Mouse (Mus musculus) heart, embryonic 16.5 days (tissue): ENCODE measurements around the gene Myct1. TPM values are rescaled to one million over a fixed set of nuclear protein-coding genes. Genes with fewer than 3 reads are reported as not detected.

ENCODE experiments used
- ATAC-seq: fragments of 200-750 bp; cut with Nextera tagmentation; replicated peaks from 2 replicates; pipeline ENCODE4 v1.8.0; 2017; ENCODE audit warnings: moderate number of reproducible peaks; ENCODE audit not compliant: insufficient read depth, low FRiP score; ENCODE audit errors: extremely low read depth
- H3K27ac ChIP-seq: fragments of 300-500 bp; sonication (generic); 2 replicates; pipeline ENCODE4 v1.5.1; 2014; ENCODE audit warnings: mild to moderate bottlenecking, low read length, control low read depth, moderate library complexity
- H3K27me3 ChIP-seq: fragments of 300-500 bp; sonication (generic); 2 replicates; pipeline ENCODE4 v1.6.1; 2014; ENCODE audit warnings: low read length, mixed read lengths; ENCODE audit not compliant: control insufficient read depth, insufficient read depth
- H3K36me3 ChIP-seq: fragments of 300-500 bp; sonication (generic); 2 replicates; pipeline ENCODE4 v1.6.1; 2014; ENCODE audit not compliant: control insufficient read depth, insufficient read depth
- H3K4me1 ChIP-seq: fragments of 300-500 bp; sonication (generic); 2 replicates; pipeline ENCODE4 v1.6.1; 2014; ENCODE audit warnings: low read length, mixed read lengths; ENCODE audit not compliant: control insufficient read depth, insufficient read depth
- H3K4me2 ChIP-seq: fragments of 300-500 bp; sonication (generic); 2 replicates; pipeline ENCODE4 v1.6.1; 2014; ENCODE audit warnings: low read depth, mild to moderate bottlenecking, control low read depth, low read length
- H3K4me3 ChIP-seq: fragments of 300-500 bp; sonication (generic); 2 replicates; pipeline ENCODE4 v1.5.1; 2014; ENCODE audit warnings: mild to moderate bottlenecking, control low read depth, low read length
- H3K9ac ChIP-seq: fragments of 300-500 bp; sonication (generic); 2 replicates; pipeline ENCODE4 v1.6.1; 2014; ENCODE audit warnings: low read length, control low read depth
- H3K9me3 ChIP-seq: fragments of 300-500 bp; sonication (generic); replicated peaks from 2 replicates; pipeline ENCODE4 v1.6.1; 2016; ENCODE audit warnings: low read length; ENCODE audit not compliant: control insufficient read depth
- WGBS: fragments of 180-500 bp; shearing (Covaris S2); extraction: QIAGEN DNeasy Blood & Tissue Kit; methylation state at CpG from one replicate; pipeline ENCODE4 v1.1.7; 2014; 5-methylcytosine and 5-hydroxymethylcytosine counted together
- polyA plus RNA-seq: library from polyadenylated mRNA; unstranded; fragments of >200 nt; fragmentation: Nextera tagmentation; extraction: Ambion mirVana; gene quantifications from 2 replicates; pipeline ENCODE4 v1.2.1, GENCODE M21; 2015

Myct1 gene
- polyA plus RNA-seq = 6.7 and 7.3 TPM in 2 replicates

DNA sequence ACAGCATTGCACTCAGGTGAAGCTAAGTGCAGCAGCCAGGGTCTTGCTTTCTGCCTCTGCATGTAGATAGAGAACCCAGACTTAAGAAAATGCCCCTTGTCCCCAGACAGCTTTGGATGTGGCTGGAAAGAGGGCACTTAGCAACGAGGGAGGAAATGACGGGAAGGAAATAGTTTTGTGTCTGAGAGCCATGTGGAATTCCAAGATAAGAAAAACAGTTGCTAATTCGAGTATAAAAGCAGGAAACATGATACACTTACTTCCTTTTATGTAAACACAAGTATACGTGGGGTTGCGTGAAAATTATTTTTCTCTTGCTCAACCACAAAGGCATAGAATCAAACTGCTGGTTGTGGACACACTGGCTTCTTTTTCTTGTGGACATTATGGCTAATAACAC, at the start of gene Myct1:
Gene Myct1, plus strand, starts transcription at position 312 of the 400 bp plus-strand sequence.
- WGBS = 12% methylated on average over 5 of the region's 5 CpGs
- H3K4me3 ChIP-seq = peak within 1 kb of the TSS; percentile 30
- no peaks in the 10 kb centered on the region; the same call in 1 of the 2 replicates for H3K4me1 ChIP-seq
- H3K36me3 ChIP-seq = no peaks in the 10 kb centered on the region
- peak; percentile 58 for ATAC-seq
- H3K4me2 ChIP-seq = peak within 1 kb of the TSS; percentile 6; the same call in 1 of the 2 replicates
- peak within 1 kb of the TSS; percentile 59 for H3K9ac ChIP-seq
- no peaks in the 10 kb centered on the region for H3K9me3 ChIP-seq
- H3K27me3 ChIP-seq = no peaks in the 10 kb centered on the region
- peak within 1 kb of the TSS; percentile 68 for H3K27ac ChIP-seq

GRCm38 (mm10) chr10:5546428-5546827, 47.1 kb upstream of the Myct1 start:
- no peaks in the 10 kb centered on the region; the same call in 1 of the 2 replicates for H3K27me3 ChIP-seq
- H3K4me1 ChIP-seq = peaks cover 6% of the 10 kb centered on the region; the same call in 1 of the 2 replicates
- whole genome bisulfite sequencing = 83% methylated on average over 5 of the region's 5 CpGs
- no peak overlapping the region for H3K4me3 ChIP-seq
- H3K27ac ChIP-seq = no peak overlapping the region
- no peaks in the 10 kb centered on the region for H3K9me3 ChIP-seq
- ATAC-seq = no peak
- no peaks in the 10 kb centered on the region for H3K36me3 ChIP-seq
- H3K9ac ChIP-seq = no peak overlapping the region
- H3K4me2 ChIP-seq = no peak overlapping the region

- Histone ChIP-seq H3K27me3 (no peaks in the 10 kb centered on the region; the same call in 1 of the 2 replicates), H3K4me1 (peaks cover 6% of the 10 kb centered on the region; the same call in 1 of the 2 replicates), H3K4me3 (no peak overlapping the region), H3K9me3 (no peaks in the 10 kb centered on the region), H3K4me2 (no peak overlapping the region), H3K9ac (no peak overlapping the region), H3K27ac (no peak overlapping the region), H3K36me3 (no peaks in the 10 kb centered on the region)
- no peak for ATAC-seq
- 90% methylated on average over 9 of the region's 9 CpGs for WGBS
Measured at GRCm38 (mm10) chr10:5547769-5548168, 45.8 kb upstream of the Myct1 start.

GRCm38 (mm10) chr10:5548651-5549050, 44.9 kb upstream of the Myct1 start:
- no peak for ATAC-seq
- peaks cover 6% of the 10 kb centered on the region; the same call in 1 of the 2 replicates for H3K4me1 ChIP-seq
- no peaks in the 10 kb centered on the region; the same call in none of the 2 replicates for H3K27me3 ChIP-seq
- H3K4me3 ChIP-seq = no peak overlapping the region
- no peaks in the 10 kb centered on the region for H3K9me3 ChIP-seq
- H3K9ac ChIP-seq = no peak overlapping the region
- no peaks in the 10 kb centered on the region for H3K36me3 ChIP-seq
- no peak overlapping the region for H3K27ac ChIP-seq
- H3K4me2 ChIP-seq = no peak overlapping the region
- WGBS = 71% methylated on average over 2 of the region's 2 CpGs

DNA sequence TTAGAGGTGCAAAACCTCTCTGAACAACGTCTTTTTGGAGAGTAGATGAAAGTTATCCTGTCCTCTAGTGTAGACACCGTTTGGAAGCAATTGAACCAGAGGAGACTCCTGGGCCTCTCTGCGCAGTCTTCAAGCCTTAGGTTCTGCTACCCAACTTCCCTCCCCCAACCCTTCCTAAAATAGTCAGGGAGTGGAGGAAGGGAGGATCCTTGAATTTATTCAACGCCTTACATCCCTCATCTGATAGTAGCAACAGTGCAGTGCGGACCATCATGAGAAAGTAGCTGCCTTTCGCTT, 43.8 kb upstream of the Myct1 start:
- no peaks in the 10 kb centered on the region; the same call in none of the 2 replicates for H3K27me3 ChIP-seq
- peak; percentile 17; the same call in 1 of the 2 replicates for ATAC-seq
- peaks cover 6% of the 10 kb centered on the region; the same call in 1 of the 2 replicates for H3K4me1 ChIP-seq
- no peak overlapping the region for H3K27ac ChIP-seq
- peak overlapping the region; percentile 58 for H3K4me3 ChIP-seq
- H3K36me3 ChIP-seq = no peaks in the 10 kb centered on the region
- H3K9ac ChIP-seq = no peak overlapping the region
- 12% methylated on average over 6 of the region's 6 CpGs for WGBS
- peak overlapping the region; percentile 86 for H3K4me2 ChIP-seq
- no peaks in the 10 kb centered on the region for H3K9me3 ChIP-seq

DNA sequence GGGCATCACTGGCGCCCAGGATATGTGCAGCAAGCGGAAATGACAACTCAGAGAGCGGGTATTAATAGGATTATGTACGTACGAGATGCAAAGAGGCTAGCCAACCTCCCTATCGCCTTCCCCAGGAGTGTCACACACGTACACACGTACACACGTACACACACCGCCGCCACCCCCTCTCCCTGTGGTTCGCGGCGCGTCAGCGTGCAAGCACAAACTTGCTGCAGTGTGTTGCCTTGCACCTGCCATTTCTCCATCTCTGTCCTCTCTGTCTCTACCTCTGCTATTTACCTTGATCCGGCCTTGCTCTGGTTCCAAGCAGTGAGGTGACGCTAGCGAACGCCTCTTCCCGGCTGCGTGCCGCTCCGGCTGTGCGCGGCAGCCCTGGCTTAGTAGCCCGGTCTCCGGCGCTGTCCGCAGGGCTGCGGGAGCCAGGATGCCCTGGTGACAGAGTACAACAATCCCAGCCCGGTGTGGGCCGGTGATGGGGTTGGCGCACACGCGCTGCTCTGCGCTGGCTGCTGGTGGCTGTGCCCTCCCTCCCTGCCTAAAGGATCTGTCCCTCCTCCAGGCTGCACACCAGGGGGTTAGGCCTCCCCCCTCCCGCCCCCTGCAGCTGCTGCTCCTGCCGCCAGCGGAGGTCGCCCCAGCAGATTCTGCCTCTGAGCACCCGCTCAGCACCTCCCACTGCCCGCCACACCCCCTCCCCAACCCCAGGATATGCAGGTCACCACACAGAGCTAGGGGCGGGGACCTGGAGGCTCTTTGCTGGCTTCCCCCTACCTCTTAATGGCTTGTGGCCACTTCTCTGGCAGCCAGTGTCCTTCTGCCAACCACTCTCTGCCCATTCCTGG, 43.2 kb upstream of the Myct1 start:
- ATAC-seq = peak; percentile 78
- no peak overlapping the region for H3K27ac ChIP-seq
- H3K9me3 ChIP-seq = no peaks in the 10 kb centered on the region
- peak overlapping the region; percentile 65 for H3K9ac ChIP-seq
- no peaks in the 10 kb centered on the region; the same call in none of the 2 replicates for H3K27me3 ChIP-seq
- H3K4me2 ChIP-seq = peak overlapping the region; percentile 86
- H3K4me3 ChIP-seq = peak overlapping the region; percentile 58
- peaks cover 6% of the 10 kb centered on the region; the same call in 1 of the 2 replicates for H3K4me1 ChIP-seq
- 1% methylated on average over 44 of the region's 44 CpGs for WGBS
- H3K36me3 ChIP-seq = no peaks in the 10 kb centered on the region

DNA sequence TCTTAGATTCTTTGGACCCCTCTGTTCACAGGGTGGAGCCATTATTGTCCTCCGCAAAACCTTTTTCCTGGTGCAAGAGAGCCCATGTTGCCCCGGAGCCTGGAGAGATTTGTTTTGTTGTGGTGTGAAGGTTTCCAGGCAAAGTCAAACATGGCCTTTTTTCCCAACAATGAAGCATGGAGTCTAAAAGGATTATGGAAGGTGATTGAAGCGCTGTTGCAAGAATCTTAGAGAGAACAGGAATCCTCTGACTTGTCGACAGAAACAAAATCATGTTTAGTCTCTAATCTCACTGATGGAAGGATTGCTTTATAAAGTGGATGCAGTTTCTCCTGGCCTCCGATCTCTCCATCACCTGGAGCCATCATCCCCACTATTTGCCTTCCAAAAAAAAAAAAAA, 42.2 kb upstream of the Myct1 start, which contains the start of gene Syne1:
Gene Syne1, minus strand, starts transcription at position 101 of the 400 bp plus-strand sequence.
- no peak for ATAC-seq
- Histone ChIP-seq H3K36me3 (no peaks in the 10 kb centered on the region), H3K4me3 (peak within 1 kb of the TSS; percentile 58), H3K9ac (peak within 1 kb of the TSS; percentile 65), H3K4me2 (peak within 1 kb of the TSS; percentile 86), H3K4me1 (peaks cover 6% of the 10 kb centered on the region; the same call in 1 of the 2 replicates), H3K27me3 (no peaks in the 10 kb centered on the region; the same call in none of the 2 replicates), H3K9me3 (no peaks in the 10 kb centered on the region), H3K27ac (no peak within 1 kb of the TSS)
- 72% methylated on average over 5 of the region's 5 CpGs for WGBS

- Histone ChIP-seq H3K4me1 (peaks cover 2% of the 10 kb centered on the region; the same call in 1 of the 2 replicates), H3K4me3 (no peak overlapping the region), H3K27me3 (no peaks in the 10 kb centered on the region; the same call in none of the 2 replicates), H3K36me3 (no peaks in the 10 kb centered on the region), H3K27ac (no peak overlapping the region), H3K9me3 (no peaks in the 10 kb centered on the region), H3K9ac (no peak overlapping the region), H3K4me2 (no peak overlapping the region)
- 18% methylated on average over 5 of the region's 5 CpGs for WGBS
- ATAC-seq = no peak; the same call in 1 of the 2 replicates
Measured at GRCm38 (mm10) chr10:5554941-5555340, 38.6 kb upstream of the Myct1 start.

GRCm38 (mm10) chr10:5558808-5559207, 34.8 kb upstream of the Myct1 start:
- H3K27ac ChIP-seq = no peak overlapping the region
- H3K9ac ChIP-seq = no peak overlapping the region
- H3K36me3 ChIP-seq = no peaks in the 10 kb centered on the region
- no peaks in the 10 kb centered on the region for H3K27me3 ChIP-seq
- H3K4me3 ChIP-seq = no peak overlapping the region
- H3K4me1 ChIP-seq = no peaks in the 10 kb centered on the region
- ATAC-seq = no peak
- H3K9me3 ChIP-seq = no peaks in the 10 kb centered on the region
- H3K4me2 ChIP-seq = no peak overlapping the region
